ENCODE assay signal across 29 mouse cellular contexts in the genomic region with DNA sequence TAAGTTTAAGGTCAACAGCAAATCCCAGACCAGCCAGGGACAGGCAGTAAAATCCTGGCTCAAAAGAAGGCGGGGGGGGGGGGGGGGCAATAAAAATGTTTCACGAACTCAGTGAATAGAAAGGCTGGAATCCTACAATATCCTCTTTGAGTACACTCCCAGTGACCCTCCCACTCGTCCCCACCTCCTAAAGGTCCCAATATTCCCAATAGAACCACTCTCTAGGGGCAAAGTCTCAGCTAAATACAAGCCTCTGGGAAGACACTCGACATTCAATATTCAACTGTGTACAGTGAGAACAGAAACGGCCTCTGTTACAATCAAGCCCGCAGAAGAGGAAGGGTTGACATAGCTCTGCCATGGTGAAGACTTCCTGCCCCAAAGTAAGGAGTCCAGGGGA. TPM values are rescaled to one million over a fixed set of nuclear protein-coding genes. Genes with fewer than 3 reads are reported as not detected.
A peak's percentile ranks its signal among the peaks of the same experiment; 100 is the strongest.
DNase-seq lines count a peak whose midpoint lies in the region; ATAC-seq and TF ChIP-seq lines count a peak whose summit lies in the region.
"Had no signal": no experiment of that assay in that cellular context is flagged by ENCODE, and none has a peak within 500 bp of the region (broad histone marks: within the 10 kb centered on the region; RNA-seq: fewer than 3 reads in every experiment).

No protein-coding gene starts in this region.

- H3K27ac ChIP-seq in liver, adult 2 months (replicated peaks; ENCODE audit: insufficient read depth, low read depth, low read length) = peak overlapping the region; percentile 97
- H3K27ac ChIP-seq in liver, embryonic 12.5 days = no peak overlapping the region
- H3K27ac ChIP-seq in intestine, embryonic 16.5 days (ENCODE audit: low read length) = peak overlapping the region; percentile 83
- H3K27ac ChIP-seq: embryonic facial prominence, embryonic 12.5 days; heart, adult 2 months; heart, embryonic 13.5 days; hindbrain, embryonic 10.5 days; hindbrain, embryonic 15.5 days; limb, embryonic 12.5 days; liver, embryonic 14.5 days; neural tube, embryonic 15.5 days had no signal

- ATAC-seq in liver, embryonic 12.5 days = no peak
- peak; percentile 34 for ATAC-seq in common myeloid progenitor, adult 5-6 weeks (replicated peaks; ENCODE audit: low read depth, poor library complexity, severe bottlenecking)
- peak; percentile 39 for ATAC-seq in intestine, embryonic 16.5 days
- ATAC-seq in neutrophil, adult 5-6 weeks (ENCODE audit: extremely low read depth, insufficient number of reproducible peaks, low FRiP score, poor library complexity, severe bottlenecking) = peak; percentile 21; the same call in 1 of the 2 replicates
- ATAC-seq: forebrain, embryonic 14.5 days; inflammation-experienced regulatory T-cells, adult 6 months; Patski had no signal

- WGBS in liver, adult 2 months = 24% methylated on average over 6 of the region's 6 CpGs
- WGBS in liver, embryonic 12.5 days (ENCODE audit: insufficient replicate concordance) = 44% methylated on average over 6 of the region's 6 CpGs
- WGBS in intestine, embryonic 16.5 days = 33% methylated on average over 6 of the region's 6 CpGs

- H3K4me2 ChIP-seq in liver, embryonic 12.5 days = no peak overlapping the region
- H3K4me2 ChIP-seq in intestine, embryonic 16.5 days (ENCODE audit: low read depth, low read length) = peak overlapping the region; percentile 46
- H3K4me2 ChIP-seq: embryonic facial prominence, embryonic 12.5 days; heart, embryonic 13.5 days; hindbrain, embryonic 15.5 days; limb, embryonic 12.5 days; neural tube, embryonic 15.5 days had no signal

- H3K27me3 ChIP-seq in liver, adult 2 months (ENCODE audit: control insufficient read depth, insufficient read depth, low read length) = no peaks in the 10 kb centered on the region
- no peaks in the 10 kb centered on the region for H3K27me3 ChIP-seq in liver, embryonic 12.5 days (replicated peaks)
- no peaks in the 10 kb centered on the region for H3K27me3 ChIP-seq in intestine, embryonic 16.5 days (replicated peaks; ENCODE audit: control insufficient read depth, insufficient read depth, low read length)
- H3K27me3 ChIP-seq: embryonic facial prominence, embryonic 12.5 days; heart, embryonic 13.5 days; hindbrain, embryonic 15.5 days; limb, embryonic 12.5 days; neural tube, embryonic 15.5 days had no signal

- TF ChIP-seq POLR2A in liver, adult 2 months (IDR thresholded peaks at IDR 0.05; ENCODE audit: extremely low read depth, insufficient read depth, low read length) = no peak

- H3K9me3 ChIP-seq in liver, embryonic 12.5 days (replicated peaks) = no peaks in the 10 kb centered on the region
- H3K9me3 ChIP-seq in intestine, embryonic 16.5 days (ENCODE audit: control insufficient read depth, low read length) = peaks cover 2% of the 10 kb centered on the region; the same call in 1 of the 2 replicates
- H3K9me3 ChIP-seq: embryonic facial prominence, embryonic 12.5 days; heart, embryonic 13.5 days; hindbrain, embryonic 10.5 days; hindbrain, embryonic 15.5 days; limb, embryonic 12.5 days; neural tube, embryonic 15.5 days had no signal

- H3K79me2 ChIP-seq in liver, adult 2 months (ENCODE audit: control insufficient read depth, insufficient read depth, low read length) = no peaks in the 10 kb centered on the region; the same call in 1 of the 2 replicates

- H3K9ac ChIP-seq in liver, adult 2 months (ENCODE audit: low read depth, low read length) = peak overlapping the region; percentile 48
- H3K9ac ChIP-seq in liver, embryonic 12.5 days = no peak overlapping the region
- peak overlapping the region; percentile 50 for H3K9ac ChIP-seq in intestine, embryonic 16.5 days (ENCODE audit: low read depth, low read length)
- H3K9ac ChIP-seq: embryonic facial prominence, embryonic 12.5 days; heart, embryonic 13.5 days; hindbrain, embryonic 15.5 days; limb, embryonic 12.5 days; liver, embryonic 14.5 days; neural tube, embryonic 15.5 days had no signal

- no peak overlapping the region for H3K4me3 ChIP-seq in liver, adult 2 months (ENCODE audit: insufficient read depth, low read depth, low read length)
- H3K4me3 ChIP-seq in liver, embryonic 12.5 days = no peak overlapping the region
- H3K4me3 ChIP-seq in intestine, embryonic 16.5 days (ENCODE audit: low read length) = peak overlapping the region; percentile 19
- H3K4me3 ChIP-seq: embryonic facial prominence, embryonic 12.5 days; heart, adult 2 months; heart, embryonic 13.5 days; hindbrain, embryonic 10.5 days; hindbrain, embryonic 15.5 days; limb, embryonic 12.5 days; neural tube, embryonic 15.5 days had no signal

- peak; percentile 68 for DNase-seq in liver, adult 2 months (ENCODE audit: extremely low read depth, low read depth, low spot score)
- no peak for DNase-seq in adrenal gland, postnatal 36 days
- DNase-seq in layer of hippocampus, adult 11-12 months (ENCODE audit: low spot score) = no peak
- DNase-seq in urinary bladder, postnatal 10 days (ENCODE audit: low spot score) = no peak
- DNase-seq: adrenal gland, postnatal 10 days; cerebellum, adult 18-20 months; cerebellum, postnatal 10 days; gastrocnemius, postnatal 36 days; heart, adult 2 months; heart, postnatal 10 days; kidney, adult 8-10 months; kidney, postnatal 10 days; lung, postnatal 4 days; midbrain, embryonic 14.5 days; right cerebral cortex, adult 18-20 months had no signal

- peaks cover 47% of the 10 kb centered on the region for H3K4me1 ChIP-seq in liver, adult 2 months (ENCODE audit: control insufficient read depth, insufficient read depth, low read length)
- H3K4me1 ChIP-seq in liver, embryonic 12.5 days = peaks cover 27% of the 10 kb centered on the region
- peaks cover 16% of the 10 kb centered on the region for H3K4me1 ChIP-seq in intestine, embryonic 16.5 days (ENCODE audit: control insufficient read depth, insufficient read depth, low read length)
- H3K4me1 ChIP-seq: embryonic facial prominence, embryonic 12.5 days; hindbrain, embryonic 15.5 days had no signal

- TF ChIP-seq CTCF in liver, adult 2 months (IDR thresholded peaks at IDR 0.05; ENCODE audit: low read depth, low read length) = no peak

- H3K36me3 ChIP-seq in liver, adult 2 months (ENCODE audit: control insufficient read depth, insufficient read depth, low read length) = peaks cover 34% of the 10 kb centered on the region
- no peaks in the 10 kb centered on the region for H3K36me3 ChIP-seq in liver, embryonic 12.5 days
- no peaks in the 10 kb centered on the region for H3K36me3 ChIP-seq in intestine, embryonic 16.5 days (ENCODE audit: control insufficient read depth, insufficient read depth, low read length)
- H3K36me3 ChIP-seq: embryonic facial prominence, embryonic 12.5 days; heart, embryonic 13.5 days; hindbrain, embryonic 10.5 days; hindbrain, embryonic 15.5 days; limb, embryonic 12.5 days; neural tube, embryonic 15.5 days had no signal

RNA-seq across cellular contexts. Expression of gene Adipor2, which starts 9.7 kb away (rescaled TPM):
- 252 and 306 TPM in 2 replicates for total RNA-seq in liver, adult 2 months (2014; rRNA removed)
- 212 and 246 TPM in 2 replicates for polyA plus RNA-seq in liver, adult 2 months (2012; rRNA removed)
- 30.2 TPM in 2 replicates for polyA plus RNA-seq in liver, embryonic 12.5 days (2016; fragmentation: Nextera tagmentation; extraction: Ambion mirVana)
- 93.7 and 111 TPM in 2 replicates for total RNA-seq in common myeloid progenitor, adult 5-6 weeks (2017)
- 127 and 148 TPM in 2 replicates for polyA plus RNA-seq in intestine, embryonic 16.5 days (2015; fragmentation: Nextera tagmentation; extraction: Ambion mirVana)
- 117 and 122 TPM in 2 replicates for total RNA-seq in neutrophil, adult 5-6 weeks (2017)
- 100 to 1,000 TPM; 200 to 209 TPM for total RNA-seq in adrenal gland, postnatal 36 days (2021)
